Mouse (Mus musculus): ENCODE data around the gene Upk3bl.

DNA sequence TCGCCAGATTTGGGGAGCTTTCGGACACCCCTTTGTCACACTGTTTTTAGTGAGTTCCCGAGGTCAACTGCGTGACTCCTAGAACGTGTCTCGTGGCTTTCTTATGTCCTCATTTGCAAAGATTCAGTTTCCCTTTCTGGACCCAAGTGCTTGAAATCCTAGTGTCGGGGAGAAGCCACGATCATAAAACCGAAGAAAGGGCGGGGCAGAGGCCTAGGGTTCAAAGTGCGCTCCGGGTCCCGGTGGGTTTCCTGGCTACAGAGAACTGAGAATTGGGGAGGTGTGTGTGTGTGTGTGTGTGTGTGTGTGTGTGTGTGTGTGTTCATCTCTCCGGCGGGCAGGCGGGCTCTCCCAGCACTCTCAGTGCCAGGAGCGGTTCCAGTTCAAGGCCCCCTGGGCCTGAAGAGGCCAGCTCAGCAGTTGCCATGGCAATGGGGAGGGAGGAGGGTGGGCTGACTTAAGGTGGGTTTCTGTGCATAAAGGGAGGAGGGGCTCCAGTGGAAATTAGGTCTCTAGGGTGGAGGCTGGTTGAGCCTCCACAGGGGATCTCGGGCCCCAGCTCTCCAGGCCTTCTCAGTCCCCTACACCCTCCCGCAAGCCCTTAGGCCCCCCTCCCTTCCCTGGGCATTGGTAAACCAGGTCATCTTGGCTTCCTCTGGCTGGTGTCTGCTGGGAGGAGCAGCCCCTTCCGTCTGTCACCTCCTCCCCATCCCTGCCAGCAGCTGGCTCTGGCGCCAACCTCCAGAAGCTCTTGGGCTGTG lies 30.8 kb downstream of the Upk3bl start:
- no peak for TF ChIP-seq CTCF (IDR thresholded peaks at IDR 0.05; ENCODE audit: low read depth)
- no peak for TF ChIP-seq EP300 (IDR thresholded peaks at IDR 0.05; ENCODE audit: low read depth)

Measured in liver, postnatal 0 days (tissue).